Mouse (Mus musculus): ENCODE data around the gene Ckap5. TPM values are rescaled to one million over a fixed set of nuclear protein-coding genes. Genes with fewer than 3 reads are reported as not detected.
"Not testable (repeated sequence)": the region's sequence is repeated elsewhere in the genome, so short reads cannot be mapped to it uniquely, and the experiment has no call there.

Gene Ckap5
- total RNA-seq (2014; rRNA removed) (119 and 142 TPM in 2 replicates), polyA plus RNA-seq (2015; fragmentation: Nextera tagmentation; extraction: Ambion mirVana) (66.1 and 103 TPM in 2 replicates)

GRCm38 (mm10) chr2:91526294-91527146, at the start of gene Ckap5:
Gene Ckap5 (plus strand): TSS chr2:91526762.
- TF ChIP-seq CTCF (IDR thresholded peaks at IDR 0.05; ENCODE audit: low read depth) = peak; percentile 67
- ATAC-seq = peak; percentile 99
- no peaks in the 10 kb centered on the region for H3K36me3 ChIP-seq (ENCODE audit: insufficient read depth)
- H3K27ac ChIP-seq (ENCODE audit: low read depth, low read length) = peak within 1 kb of the TSS; percentile 88
- peak within 1 kb of the TSS; percentile 65 for H3K4me2 ChIP-seq (ENCODE audit: low read depth)
- DNase-seq = peak; percentile 96
- no peaks in the 10 kb centered on the region for H3K9me3 ChIP-seq (ENCODE audit: low read length)
- H3K4me1 ChIP-seq (ENCODE audit: insufficient read depth) = no peaks in the 10 kb centered on the region
- under 1% methylated on average over 63 of the region's 64 CpGs for whole genome bisulfite sequencing
- H3K9ac ChIP-seq = peak within 1 kb of the TSS; percentile 92
- no peaks in the 10 kb centered on the region for H3K27me3 ChIP-seq (ENCODE audit: insufficient read depth, low read length)
- H3K4me3 ChIP-seq (ENCODE audit: low read depth, low read length) = peak within 1 kb of the TSS; percentile 82

DNA sequence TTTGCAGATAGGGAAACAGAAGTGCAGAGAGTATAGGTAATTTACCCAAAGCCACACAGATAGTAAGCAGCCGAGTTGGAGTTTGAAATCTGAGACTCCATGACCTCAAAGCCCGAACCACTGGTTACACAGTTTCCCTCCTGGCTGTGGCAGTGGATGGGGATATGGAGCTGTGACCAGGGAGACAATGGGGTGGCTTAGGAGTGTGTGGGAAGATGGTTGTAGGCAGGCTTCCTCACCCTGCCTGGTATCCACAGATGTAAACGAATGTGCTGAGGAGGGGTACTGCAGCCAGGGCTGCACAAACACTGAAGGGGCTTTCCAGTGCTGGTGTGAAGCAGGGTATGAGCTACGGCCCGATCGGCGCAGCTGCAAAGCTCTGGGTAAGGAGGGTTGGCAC, 49.7 kb upstream of the Ckap5 start:
- 86% methylated on average over 7 of the region's 7 CpGs for WGBS
- Histone ChIP-seq H3K4me2 (ENCODE audit: low read depth) (no peak overlapping the region), H3K4me3 (ENCODE audit: low read depth, low read length) (no peak overlapping the region), H3K4me1 (ENCODE audit: insufficient read depth) (no peaks in the 10 kb centered on the region), H3K27ac (ENCODE audit: low read depth, low read length) (no peak overlapping the region), H3K36me3 (ENCODE audit: insufficient read depth) (no peaks in the 10 kb centered on the region), H3K9ac (no peak overlapping the region), H3K9me3 (ENCODE audit: low read length) (no peaks in the 10 kb centered on the region), H3K27me3 (ENCODE audit: insufficient read depth, low read length) (no peaks in the 10 kb centered on the region)
- no peak for TF ChIP-seq CTCF (IDR thresholded peaks at IDR 0.05; ENCODE audit: low read depth)
- ATAC-seq (no peak), DNase-seq (no peak)

DNA sequence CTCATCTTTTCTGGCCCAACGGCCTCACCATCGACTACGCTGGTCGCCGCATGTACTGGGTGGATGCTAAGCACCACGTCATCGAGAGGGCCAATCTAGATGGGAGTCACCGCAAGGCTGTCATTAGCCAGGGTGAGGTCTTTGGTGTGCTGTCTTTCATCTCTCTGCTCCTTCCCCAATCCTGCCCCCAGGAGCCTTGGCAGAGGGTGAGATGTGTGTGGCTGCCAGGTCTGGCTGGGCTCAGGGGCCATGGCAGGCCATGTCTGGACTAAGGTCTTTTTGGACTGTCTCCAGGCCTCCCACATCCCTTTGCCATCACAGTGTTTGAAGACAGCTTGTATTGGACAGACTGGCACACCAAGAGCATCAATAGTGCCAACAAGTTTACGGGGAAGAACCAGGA, 46.2 kb upstream of the Ckap5 start:
- no peaks in the 10 kb centered on the region for H3K9me3 ChIP-seq (ENCODE audit: low read length)
- no peak overlapping the region for H3K9ac ChIP-seq
- no peak for TF ChIP-seq CTCF (IDR thresholded peaks at IDR 0.05; ENCODE audit: low read depth)
- no peaks in the 10 kb centered on the region for H3K27me3 ChIP-seq (ENCODE audit: insufficient read depth, low read length)
- WGBS = 78% methylated on average over 9 of the region's 9 CpGs
- no peak overlapping the region for H3K4me3 ChIP-seq (ENCODE audit: low read depth, low read length)
- DNase-seq (no peak), ATAC-seq (peak; percentile 47)
- H3K4me1 ChIP-seq (ENCODE audit: insufficient read depth) = no peaks in the 10 kb centered on the region
- no peaks in the 10 kb centered on the region for H3K36me3 ChIP-seq (ENCODE audit: insufficient read depth)
- no peak overlapping the region for H3K27ac ChIP-seq (ENCODE audit: low read depth, low read length)
- no peak overlapping the region for H3K4me2 ChIP-seq (ENCODE audit: low read depth)

DNA sequence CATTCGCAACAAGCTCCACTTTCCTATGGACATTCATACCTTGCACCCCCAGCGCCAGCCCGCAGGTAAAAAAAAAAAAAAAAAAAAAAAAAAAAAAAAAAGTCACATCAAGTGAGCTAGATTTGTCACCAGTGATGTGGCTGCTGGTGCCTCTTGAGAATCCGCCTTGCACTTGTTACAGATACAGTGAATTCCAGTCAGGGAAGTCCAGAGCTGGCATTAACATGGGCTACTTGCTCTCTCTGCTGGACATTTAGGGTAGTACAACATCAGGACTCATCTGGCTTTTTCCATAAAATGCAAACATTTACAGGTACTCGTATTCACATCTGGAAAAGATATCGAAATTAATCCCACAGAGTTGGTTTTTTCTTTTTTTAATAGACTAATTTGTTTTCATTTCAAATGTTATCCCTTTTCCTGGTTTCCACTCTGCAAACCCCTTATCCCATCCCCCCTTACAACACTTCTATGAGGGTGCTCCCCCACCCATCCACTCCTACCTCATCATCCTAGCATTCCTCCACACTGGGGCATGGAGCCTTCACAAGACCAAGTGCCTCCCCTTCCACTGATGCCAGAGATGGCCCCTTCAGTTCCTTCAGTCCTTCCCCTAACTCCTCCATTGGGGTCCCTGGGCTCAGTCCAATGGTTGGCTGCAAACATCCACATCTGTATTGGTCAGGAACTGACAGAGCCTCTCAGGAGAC, 45.6 kb upstream of the Ckap5 start:
- ATAC-seq (peak; percentile 88), DNase-seq (peak; percentile 83)
- Histone ChIP-seq H3K27ac (ENCODE audit: low read depth, low read length) (no peak overlapping the region), H3K36me3 (ENCODE audit: insufficient read depth) (no peaks in the 10 kb centered on the region), H3K4me1 (ENCODE audit: insufficient read depth) (no peaks in the 10 kb centered on the region), H3K4me2 (ENCODE audit: low read depth) (no peak overlapping the region), H3K9ac (no peak overlapping the region), H3K9me3 (ENCODE audit: low read length) (no peaks in the 10 kb centered on the region), H3K27me3 (ENCODE audit: insufficient read depth, low read length) (no peaks in the 10 kb centered on the region), H3K4me3 (ENCODE audit: low read depth, low read length) (no peak overlapping the region)
- TF ChIP-seq CTCF (IDR thresholded peaks at IDR 0.05; ENCODE audit: low read depth) = peak; percentile 85
- 55% methylated on average over 6 of the region's 6 CpGs for WGBS

- H3K27ac ChIP-seq (ENCODE audit: low read depth, low read length) = no peak overlapping the region
- ATAC-seq (no peak), DNase-seq (no peak)
- H3K4me1 ChIP-seq (ENCODE audit: insufficient read depth) = no peaks in the 10 kb centered on the region
- no peak overlapping the region for H3K4me3 ChIP-seq (ENCODE audit: low read depth, low read length)
- 89% methylated on average over 4 of the region's 4 CpGs for WGBS
- H3K9ac ChIP-seq = no peak overlapping the region
- no peaks in the 10 kb centered on the region; the same call in 1 of the 2 replicates for H3K36me3 ChIP-seq (ENCODE audit: insufficient read depth)
- no peaks in the 10 kb centered on the region for H3K9me3 ChIP-seq (ENCODE audit: low read length)
- H3K4me2 ChIP-seq (ENCODE audit: low read depth) = no peak overlapping the region
- H3K27me3 ChIP-seq (ENCODE audit: insufficient read depth, low read length) = no peaks in the 10 kb centered on the region
- TF ChIP-seq CTCF (IDR thresholded peaks at IDR 0.05; ENCODE audit: low read depth) = no peak
Observed at GRCm38 (mm10) chr2:91484698-91485097, 41.9 kb upstream of the Ckap5 start.

- WGBS = 84% methylated on average over 6 of the region's 6 CpGs
- DNase-seq (no peak), ATAC-seq (no peak)
- H3K36me3 ChIP-seq (ENCODE audit: insufficient read depth) = no peaks in the 10 kb centered on the region; the same call in 1 of the 2 replicates
- no peak overlapping the region for H3K27ac ChIP-seq (ENCODE audit: low read depth, low read length)
- H3K4me3 ChIP-seq (ENCODE audit: low read depth, low read length) = no peak overlapping the region
- no peaks in the 10 kb centered on the region for H3K4me1 ChIP-seq (ENCODE audit: insufficient read depth)
- H3K27me3 ChIP-seq (ENCODE audit: insufficient read depth, low read length) = no peaks in the 10 kb centered on the region
- TF ChIP-seq CTCF (IDR thresholded peaks at IDR 0.05; ENCODE audit: low read depth) = no peak
- no peak overlapping the region for H3K9ac ChIP-seq
- no peaks in the 10 kb centered on the region for H3K9me3 ChIP-seq (ENCODE audit: low read length)
- H3K4me2 ChIP-seq (ENCODE audit: low read depth) = no peak overlapping the region
Observed at GRCm38 (mm10) chr2:91485256-91485655, 41.3 kb upstream of the Ckap5 start.

DNA sequence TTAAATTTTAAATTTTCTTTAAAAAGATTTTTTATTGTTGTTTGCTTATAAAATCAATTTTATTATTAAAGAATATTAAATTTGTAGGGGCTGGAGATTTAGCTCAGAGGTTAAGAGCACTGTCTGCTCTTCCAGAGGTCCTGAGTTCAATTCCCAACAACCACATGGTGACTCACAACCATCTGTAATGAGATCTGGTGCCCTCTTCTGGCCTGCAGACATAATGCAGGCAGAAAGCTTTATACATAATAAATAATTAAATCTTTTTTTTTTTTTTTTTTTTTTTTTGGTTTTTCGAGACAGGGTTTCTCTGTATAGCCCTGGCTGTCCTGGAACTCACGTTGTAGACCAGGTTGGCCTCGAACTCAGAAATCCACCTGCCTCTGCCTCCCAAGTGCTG, 39.3 kb upstream of the Ckap5 start:
- not testable (repeated sequence) for H3K27me3 ChIP-seq (ENCODE audit: insufficient read depth, low read length); H3K4me3 ChIP-seq (ENCODE audit: low read depth, low read length); DNase-seq; H3K9ac ChIP-seq; H3K4me1 ChIP-seq (ENCODE audit: insufficient read depth); H3K9me3 ChIP-seq (ENCODE audit: low read length); H3K36me3 ChIP-seq (ENCODE audit: insufficient read depth); H3K4me2 ChIP-seq (ENCODE audit: low read depth); ATAC-seq; H3K27ac ChIP-seq (ENCODE audit: low read depth, low read length)
- TF ChIP-seq CTCF (IDR thresholded peaks at IDR 0.05; ENCODE audit: low read depth) = peak; percentile 43
- 50% methylated on average over 2 of the region's 3 CpGs for WGBS
